Mouse (Mus musculus) kidney, postnatal 10 days (tissue): Measurements from ENCODE around the gene Chd9.

ENCODE experiments used
- DNase-seq: peaks from one replicate; pipeline ENCODE4 v3.0.0; 2021; ENCODE audit warnings: mixed read lengths

Chd9 gene

DNA sequence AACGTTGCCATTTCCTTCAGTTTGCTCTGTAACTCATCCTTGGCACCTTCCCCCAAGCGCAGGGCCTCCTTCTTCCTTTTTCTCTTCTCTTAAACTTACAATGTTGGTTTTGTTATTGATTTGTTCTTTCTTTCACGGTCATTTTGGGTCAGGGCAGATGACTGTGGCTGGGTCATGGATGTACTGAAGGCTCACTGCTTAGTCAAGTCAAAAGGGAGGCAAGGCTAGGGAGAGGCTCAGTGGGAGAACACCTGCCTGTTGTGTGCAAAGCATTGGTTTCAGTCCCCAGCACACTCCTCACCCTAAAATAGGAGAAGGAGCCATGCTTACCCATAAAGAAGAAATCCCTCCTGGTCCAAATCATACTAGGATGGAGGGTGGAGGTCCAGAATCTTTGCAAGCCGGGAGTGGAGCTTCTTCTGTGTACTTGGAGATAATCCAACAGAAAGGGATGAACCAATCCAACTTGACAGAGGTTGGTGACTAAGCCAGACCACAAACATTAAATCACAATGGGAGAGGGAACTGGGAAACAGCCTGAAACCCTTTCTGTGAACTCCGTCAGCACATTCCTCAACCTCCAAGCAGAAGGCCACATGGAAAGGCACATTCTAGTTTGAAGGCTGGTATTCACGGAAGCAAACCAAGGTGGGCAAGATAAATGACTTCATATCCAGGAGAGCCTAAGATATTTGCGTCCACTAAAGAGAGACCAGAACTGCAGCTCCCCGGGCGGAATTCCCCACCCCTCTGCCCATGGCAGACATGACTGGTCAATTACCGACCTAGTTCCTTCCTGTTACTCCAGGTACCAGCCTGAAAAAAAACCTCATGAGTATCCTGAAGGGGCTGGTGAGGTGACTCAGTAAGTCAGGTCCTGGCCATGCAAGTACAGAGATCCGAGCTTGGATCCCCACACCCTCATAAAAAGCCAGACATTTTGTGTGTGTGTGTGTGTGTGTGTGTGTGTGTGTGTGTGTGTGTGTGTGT lies 11.9 kb downstream of the Chd9 start:
- no peak for DNase-seq

- no peak for DNase-seq
Measured at GRCm38 (mm10) chr8:90841321-90841720, 13.2 kb downstream of the Chd9 start.

DNA sequence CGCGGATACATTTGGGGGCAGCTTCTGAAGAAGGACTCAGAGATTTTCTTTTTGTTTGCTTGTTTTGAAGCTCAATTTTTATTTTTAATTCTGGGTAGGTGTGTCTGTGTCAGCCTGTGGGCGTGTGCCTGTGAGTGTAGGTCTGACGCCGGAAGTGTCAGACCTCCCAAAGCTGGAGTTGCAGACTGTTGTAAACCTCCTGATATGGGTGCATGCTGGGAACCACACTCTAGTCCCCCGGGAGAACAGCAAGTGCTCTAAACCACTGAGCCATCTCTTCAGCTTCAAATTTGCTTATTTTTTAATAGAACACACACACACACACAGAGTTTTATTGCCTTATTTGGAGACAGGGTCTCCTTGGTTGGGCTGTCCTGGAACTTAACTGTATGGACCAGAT lies 15.0 kb downstream of the Chd9 start:
- DNase-seq = no peak

DNA sequence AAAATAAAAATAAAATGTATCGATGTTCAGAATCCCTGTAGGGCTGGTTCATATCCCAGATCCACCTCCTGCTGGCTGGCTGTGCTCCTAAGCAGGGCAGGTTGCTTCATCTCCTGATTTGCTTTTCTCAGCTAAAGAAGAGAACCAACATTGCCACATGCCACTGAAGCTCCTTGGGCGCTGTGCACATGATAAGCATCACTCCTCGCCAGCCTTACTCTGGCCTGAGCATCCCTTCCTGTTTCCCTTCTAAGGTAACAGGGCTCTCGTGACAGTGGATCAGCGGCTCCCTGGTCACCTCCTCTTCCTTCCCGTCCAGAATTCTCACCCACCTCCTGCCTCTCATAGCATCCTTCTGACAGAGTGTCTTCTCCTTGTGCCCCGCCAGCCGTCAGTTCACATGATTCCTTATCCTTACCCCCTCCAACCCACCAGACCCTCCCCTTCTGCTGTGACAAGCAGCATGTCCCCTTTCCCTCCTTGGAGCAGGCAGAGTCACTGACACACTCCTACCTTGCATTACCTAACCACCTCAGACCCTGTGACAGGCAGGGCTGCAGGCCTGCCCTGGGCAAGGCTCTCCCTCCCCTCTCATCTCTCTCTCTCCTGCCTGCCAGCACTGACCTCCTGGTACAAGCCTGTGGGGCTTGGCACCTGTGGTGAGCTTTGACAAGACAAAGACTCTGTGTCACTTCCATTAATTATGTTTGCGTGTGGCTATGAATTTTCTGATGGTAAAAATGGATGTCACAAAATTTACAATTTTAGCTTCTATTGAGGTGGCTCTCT lies 16.2 kb downstream of the Chd9 start:
- DNase-seq = no peak

DNA sequence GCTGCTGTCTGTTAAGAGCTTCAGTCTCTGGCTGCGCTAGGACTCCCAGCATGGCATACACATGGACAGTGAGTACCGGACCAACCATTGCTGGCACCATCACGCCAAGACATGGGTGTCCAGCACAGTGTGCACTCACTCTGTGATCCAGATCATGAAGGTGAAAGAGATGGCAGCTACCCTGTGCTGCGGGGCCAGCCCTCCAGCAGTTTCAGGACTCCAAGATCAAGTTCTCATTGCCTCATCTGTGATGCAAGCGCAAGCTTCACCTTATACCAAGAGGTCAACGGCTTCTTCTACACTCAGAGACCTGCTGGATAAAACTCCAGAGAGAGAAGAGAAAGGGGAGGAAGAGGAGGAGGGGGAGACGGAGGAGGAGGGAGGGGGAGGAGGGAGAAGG lies 19.8 kb downstream of the Chd9 start:
- no peak for DNase-seq

- DNase-seq = no peak
Measured at GRCm38 (mm10) chr8:90849462-90850050, 21.4 kb downstream of the Chd9 start.

DNA sequence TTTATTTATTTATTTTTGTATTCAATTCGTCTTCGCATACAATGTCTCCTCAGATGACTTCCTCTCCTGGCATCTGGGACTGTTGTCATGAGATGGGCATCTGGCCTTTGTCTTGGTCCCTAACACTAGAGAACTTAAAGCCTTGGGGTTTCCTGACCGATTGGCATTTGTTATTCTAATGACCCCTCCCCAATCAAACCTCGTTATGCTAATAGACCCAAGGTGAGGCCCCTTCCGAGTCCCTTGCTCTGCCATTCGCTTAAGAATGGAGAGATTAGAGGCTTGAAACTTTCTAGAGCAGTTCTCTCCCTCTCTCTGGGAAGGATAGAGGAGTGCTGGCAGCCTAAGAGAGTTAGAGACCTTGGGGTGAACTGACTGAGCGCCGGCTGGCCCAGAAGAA lies 23.4 kb downstream of the Chd9 start:
- no peak for DNase-seq

- DNase-seq = no peak
Measured at GRCm38 (mm10) chr8:90853971-90854670, 26.0 kb downstream of the Chd9 start.

GRCm38 (mm10) chr8:90854671-90855161 lies 26.6 kb downstream of the Chd9 start:
- DNase-seq = peak; percentile 43

DNA sequence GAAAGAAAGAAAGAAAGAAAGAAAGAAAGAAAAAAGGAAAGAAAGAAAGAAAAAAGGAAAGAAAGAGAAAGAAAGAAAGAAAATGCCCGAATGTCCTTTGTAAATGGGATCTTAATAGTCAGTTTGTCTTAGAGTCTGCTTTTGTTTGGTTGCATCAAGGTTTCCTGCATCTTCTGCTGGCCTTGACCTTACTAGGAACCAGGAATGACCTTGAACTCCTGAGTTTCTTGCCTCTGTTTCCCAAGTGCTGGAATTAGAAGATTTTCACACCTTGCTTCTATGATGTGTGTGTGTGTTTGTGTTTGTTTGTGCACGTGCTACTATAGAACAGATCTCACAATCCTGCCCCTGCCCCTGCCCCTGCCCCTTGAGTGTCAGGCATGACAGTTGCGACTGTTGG lies 28.0 kb downstream of the Chd9 start:
- DNase-seq = no peak

DNA sequence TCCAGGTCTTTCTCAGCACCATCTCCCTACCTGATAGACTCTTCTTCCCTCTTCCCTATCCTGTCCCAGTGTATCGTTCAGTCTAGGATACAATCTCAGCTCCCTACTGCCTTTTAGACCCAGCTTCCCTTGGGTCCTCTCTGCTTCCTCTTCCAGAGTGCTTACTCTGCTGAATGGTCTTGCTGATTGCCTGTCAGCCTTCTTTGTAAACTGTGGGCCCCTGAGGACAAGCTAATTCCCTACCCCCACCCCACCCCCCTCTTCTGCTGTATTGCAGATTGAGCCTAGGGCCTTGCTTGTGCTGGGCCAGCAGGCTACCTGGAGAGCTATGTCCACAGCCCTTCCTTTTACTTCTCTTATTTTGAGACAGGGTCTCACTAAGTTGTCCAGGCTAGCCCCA lies 28.8 kb downstream of the Chd9 start:
- no peak for DNase-seq

DNA sequence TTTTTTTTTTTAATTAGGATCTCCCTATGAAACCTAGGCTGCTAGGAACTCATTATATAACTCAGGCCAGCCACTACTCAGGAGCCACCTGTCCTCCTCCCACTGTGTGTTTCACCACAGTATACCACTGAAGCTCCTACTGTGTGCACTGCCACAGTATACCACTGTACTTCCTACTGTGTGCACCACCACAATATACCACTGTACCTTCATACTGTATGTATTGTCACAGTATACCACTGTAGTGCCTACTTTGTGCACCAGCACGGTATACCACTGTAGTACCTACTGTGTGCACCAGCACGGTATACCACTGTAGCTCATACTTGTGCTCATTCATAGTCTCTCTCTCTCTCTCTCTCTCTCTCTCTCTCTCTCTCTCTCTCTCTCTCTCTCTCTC lies 29.9 kb downstream of the Chd9 start:
- no peak for DNase-seq

DNA sequence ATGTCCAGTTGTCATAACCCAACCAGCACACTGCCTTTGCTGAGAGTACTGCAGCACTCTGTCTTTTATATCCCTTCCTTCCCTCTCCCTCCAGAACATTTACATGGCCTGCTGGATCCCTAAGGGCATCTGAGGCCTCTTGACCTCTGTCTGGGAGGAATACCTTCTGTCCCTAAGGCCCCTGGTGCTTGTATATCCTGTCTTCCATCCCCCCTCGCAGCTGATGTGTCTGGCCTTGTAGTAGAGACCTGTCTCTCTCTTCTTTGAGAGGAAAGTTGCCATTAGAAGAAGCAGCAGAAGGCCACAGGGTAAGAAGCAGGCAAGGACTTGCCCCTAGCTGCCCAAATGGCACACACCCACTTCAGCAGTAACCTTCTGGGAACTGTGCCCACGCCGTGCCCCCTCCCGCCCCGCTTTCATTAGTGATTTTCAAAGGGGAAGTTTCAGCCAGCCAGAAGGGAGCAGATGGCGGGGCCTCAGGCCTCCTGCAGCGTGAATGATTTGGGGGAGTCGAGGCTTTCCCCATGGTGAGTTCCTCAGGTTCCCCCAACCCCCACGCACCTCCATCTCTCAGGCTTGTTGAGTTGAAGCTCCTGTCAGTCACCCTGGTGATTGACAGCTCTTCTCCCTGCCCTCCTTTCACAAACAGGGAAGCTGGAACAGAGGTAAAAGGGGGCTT lies 33.3 kb downstream of the Chd9 start:
- DNase-seq = no peak

DNA sequence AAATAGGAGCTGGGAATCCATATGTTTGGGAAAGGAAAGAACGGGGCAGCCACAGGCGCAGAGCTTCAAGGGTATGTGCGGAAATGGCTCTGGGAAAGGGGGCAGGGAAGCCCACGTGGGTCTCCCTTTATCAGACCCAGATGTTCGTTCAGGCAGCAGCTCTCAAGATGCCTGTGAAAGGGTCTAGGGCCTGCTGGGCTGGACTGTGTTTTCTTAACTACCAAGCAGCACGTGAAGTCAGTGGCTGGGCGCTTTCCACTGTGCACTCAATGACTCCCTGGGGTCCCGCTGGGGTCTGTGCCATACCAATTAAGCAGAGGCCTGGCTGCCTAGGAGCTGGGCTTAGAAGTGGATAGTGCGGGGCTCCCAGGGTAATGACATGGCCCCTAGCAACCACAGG lies 33.9 kb downstream of the Chd9 start:
- peak; percentile 64 for DNase-seq

- no peak for DNase-seq
Measured at GRCm38 (mm10) chr8:90867061-90867460, 38.9 kb downstream of the Chd9 start.

DNA sequence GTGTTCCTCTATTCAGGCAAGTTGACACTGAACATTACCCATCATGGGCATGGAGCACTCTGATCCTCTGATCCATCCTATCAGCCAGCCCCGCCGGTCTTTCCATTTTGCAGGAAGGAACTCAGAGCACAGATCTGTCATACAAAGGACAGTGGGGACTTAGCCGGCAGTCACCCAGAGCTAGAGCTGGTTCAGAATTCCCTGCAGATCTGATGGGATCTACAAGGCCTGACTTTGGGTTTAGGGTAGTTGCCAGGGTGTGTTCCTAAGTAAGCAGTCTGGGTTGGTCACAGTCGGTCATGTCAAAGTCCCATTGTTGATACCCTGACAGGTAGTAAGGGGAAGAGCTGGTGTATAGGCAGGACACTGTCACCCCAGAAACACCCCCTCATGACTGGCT lies 39.8 kb downstream of the Chd9 start:
- no peak for DNase-seq

GRCm38 (mm10) chr8:90868334-90868733 lies 40.2 kb downstream of the Chd9 start:
- no peak for DNase-seq

DNA sequence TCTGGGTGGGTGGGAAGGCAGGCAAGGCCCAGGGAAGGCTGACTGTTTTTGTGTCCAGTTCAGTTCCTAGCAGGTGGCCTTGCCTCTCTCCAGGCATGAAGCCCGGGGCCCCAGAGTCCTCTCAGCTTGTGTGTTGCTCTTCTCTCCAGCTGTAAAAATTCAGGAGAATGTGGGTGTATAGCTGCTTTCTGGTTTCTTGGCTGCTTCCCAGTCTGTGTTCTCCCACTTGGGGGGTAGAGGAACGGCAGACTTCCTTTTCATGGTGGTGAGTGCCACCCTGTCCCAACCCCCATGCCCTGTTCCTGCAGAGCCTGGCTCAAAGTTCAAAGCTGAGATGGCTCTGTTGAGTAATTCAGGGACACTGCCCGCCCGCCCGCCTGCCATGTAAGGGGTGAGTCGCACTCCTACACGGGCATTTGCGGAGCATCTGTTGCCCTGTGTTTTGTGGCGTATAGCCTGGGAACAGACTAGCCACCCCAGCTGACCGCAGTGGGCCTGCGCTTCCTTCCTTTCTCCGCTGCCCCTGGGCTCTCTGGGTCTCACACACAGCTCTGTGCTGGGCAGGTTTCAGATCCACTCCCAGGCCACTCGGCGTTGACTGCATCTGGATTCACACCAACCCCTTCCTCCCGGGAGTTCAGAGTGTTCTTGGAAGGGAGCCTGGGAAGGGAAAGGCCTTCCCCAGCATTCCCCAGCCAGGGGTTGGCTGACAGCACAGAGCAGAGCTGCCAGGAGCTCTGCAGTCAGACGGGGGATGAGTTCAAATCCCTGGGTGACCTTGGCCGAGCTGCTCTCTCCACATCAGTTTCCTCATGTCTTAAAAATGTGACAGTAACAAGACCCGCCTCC lies 41.1 kb downstream of the Chd9 start:
- peak; percentile 85 for DNase-seq

GRCm38 (mm10) chr8:90869920-90870777 lies 42.0 kb downstream of the Chd9 start:
- peak; percentile 51 for DNase-seq
